Mouse (Mus musculus): ENCODE data around the gene Cerk. TPM values are rescaled to one million over a fixed set of nuclear protein-coding genes. Genes with fewer than 3 reads are reported as not detected.

The Cerk gene
- polyA plus RNA-seq (2012; rRNA removed), result 13.3 and 17.6 TPM in 2 replicates

GRCm38 (mm10) chr15:86185689-86186569, at the start of gene Cerk:
Cerk (minus strand) TSS chr15:86186141.

DNA sequence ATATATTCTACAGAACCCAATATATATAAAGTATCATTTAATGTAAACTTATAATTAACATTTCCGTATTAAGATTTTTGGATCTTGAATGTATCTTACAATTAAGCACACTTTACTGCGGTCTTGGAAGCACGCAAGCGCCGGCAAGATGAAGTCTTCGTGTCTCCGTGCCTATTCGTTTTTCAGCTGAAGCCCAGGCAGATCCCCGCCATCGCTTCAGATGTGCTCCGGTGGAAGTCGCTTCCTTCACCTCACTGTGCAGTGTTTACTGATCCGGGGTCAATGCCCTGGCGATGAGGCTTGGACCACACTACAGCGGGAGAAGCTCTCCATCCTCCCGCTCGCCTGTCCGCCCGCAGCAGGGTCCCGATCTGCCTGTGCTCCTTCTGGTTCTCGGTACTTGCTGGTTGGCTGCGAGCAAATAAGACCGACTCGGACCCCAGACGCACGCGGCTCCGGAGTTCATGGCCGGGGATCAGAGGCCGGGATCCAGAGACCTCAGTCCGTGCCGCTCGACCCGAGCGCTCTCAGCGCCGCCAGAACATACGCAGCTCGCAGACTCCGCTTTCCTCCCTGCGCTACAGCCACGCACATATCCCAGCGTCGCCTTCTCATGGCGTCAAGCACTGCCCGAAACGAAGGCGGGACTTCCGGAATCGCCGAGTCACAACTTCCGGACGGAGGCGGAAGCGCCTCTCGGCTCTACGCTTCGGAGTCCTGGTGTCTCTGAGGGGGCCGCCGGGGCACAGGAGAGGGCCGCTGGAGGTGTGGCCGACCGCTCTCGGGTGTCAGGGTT, 28.0 kb upstream of the Cerk start, which contains the start of gene Tbc1d22a:
Gene Tbc1d22a (plus strand): TSS at position 707 of the 796 bp plus-strand sequence.

Other genes starting within 250 kb of the Cerk start
- gene Celsr1, start 152.4 kb downstream of the Cerk start, polyA plus RNA-seq (2012; rRNA removed), result 9.7 and 12.7 TPM in 2 replicates
- 23.2 and 23.7 TPM in 2 replicates for gene Gramd4, start 128.4 kb downstream of the Cerk start, polyA plus RNA-seq (2012; rRNA removed)
- 10.4 and 12.2 TPM in 2 replicates for gene Tbc1d22a, start 28.3 kb upstream of the Cerk start, polyA plus RNA-seq (2012; rRNA removed)

All from central nervous system, embryonic 11.5 days (tissue).